Mouse (Mus musculus): ENCODE data around the gene Pde9a.

The Pde9a gene

GRCm38 (mm10) chr17:31468496-31468895 is 82.5 kb downstream of the Pde9a start:
- DNase-seq (ENCODE audit: low spot score): peak; percentile 55

GRCm38 (mm10) chr17:31470766-31471418 is 84.9 kb downstream of the Pde9a start:
- no peak for DNase-seq (ENCODE audit: low spot score)

GRCm38 (mm10) chr17:31474388-31474787 is 88.4 kb downstream of the Pde9a start:
- DNase-seq (ENCODE audit: low spot score): no peak

- no peak for DNase-seq (ENCODE audit: low spot score)
Measured at GRCm38 (mm10) chr17:31478606-31479005, 92.6 kb downstream of the Pde9a start.

- DNase-seq (ENCODE audit: low spot score): no peak
Measured at GRCm38 (mm10) chr17:31479108-31479844, 93.3 kb downstream of the Pde9a start.

- no peak for DNase-seq (ENCODE audit: low spot score)
Measured at GRCm38 (mm10) chr17:31486616-31487198, 100.7 kb downstream of the Pde9a start.

- DNase-seq (ENCODE audit: low spot score): no peak
Measured at GRCm38 (mm10) chr17:31487433-31488060, 101.5 kb downstream of the Pde9a start.

- DNase-seq (ENCODE audit: low spot score): no peak
Measured at GRCm38 (mm10) chr17:31491355-31491754, 105.3 kb downstream of the Pde9a start.

- DNase-seq (ENCODE audit: low spot score): peak; percentile 63
Measured at GRCm38 (mm10) chr17:31492416-31492815, 106.4 kb downstream of the Pde9a start.

GRCm38 (mm10) chr17:31494989-31495388 is 109.0 kb downstream of the Pde9a start:
- no peak for DNase-seq (ENCODE audit: low spot score)

- DNase-seq (ENCODE audit: low spot score): no peak
Measured at GRCm38 (mm10) chr17:31497726-31498125, 111.7 kb downstream of the Pde9a start.

GRCm38 (mm10) chr17:31499725-31500124 is 113.7 kb downstream of the Pde9a start:
- DNase-seq (ENCODE audit: low spot score): no peak

GRCm38 (mm10) chr17:31500416-31500815 is 114.4 kb downstream of the Pde9a start:
- no peak for DNase-seq (ENCODE audit: low spot score)

- DNase-seq (ENCODE audit: low spot score): no peak
Measured at GRCm38 (mm10) chr17:31500908-31501307, 114.9 kb downstream of the Pde9a start.

GRCm38 (mm10) chr17:31502261-31502927 is 116.4 kb downstream of the Pde9a start:
- no peak for DNase-seq (ENCODE audit: low spot score)

- DNase-seq (ENCODE audit: low spot score): no peak
Measured at GRCm38 (mm10) chr17:31503337-31503736, 117.3 kb downstream of the Pde9a start.

- no peak for DNase-seq (ENCODE audit: low spot score)
Measured at GRCm38 (mm10) chr17:31503936-31504335, 117.9 kb downstream of the Pde9a start.

GRCm38 (mm10) chr17:31505013-31505412 is 119.0 kb downstream of the Pde9a start:
- DNase-seq (ENCODE audit: low spot score): no peak

- no peak for DNase-seq (ENCODE audit: low spot score)
Measured at GRCm38 (mm10) chr17:31506282-31506681, 120.3 kb downstream of the Pde9a start.

GRCm38 (mm10) chr17:31510944-31511343 is 124.9 kb downstream of the Pde9a start:
- DNase-seq (ENCODE audit: low spot score): no peak

- DNase-seq (ENCODE audit: low spot score): peak; percentile 86
Measured at GRCm38 (mm10) chr17:31511792-31512495, 125.9 kb downstream of the Pde9a start.

- no peak for DNase-seq (ENCODE audit: low spot score)
Measured at GRCm38 (mm10) chr17:31512593-31512992, 126.6 kb downstream of the Pde9a start.

Measured in ovary, postnatal 36 days (tissue).